Mouse (Mus musculus): ENCODE data around the gene Ucma. TPM values are rescaled to one million over a fixed set of nuclear protein-coding genes. Genes with fewer than 3 reads are reported as not detected.

Gene Ucma
- polyA plus RNA-seq, 1 experiment from 2014 or later: not detected

GRCm38 (mm10) chr2:4994436-4994835 lies 18.5 kb downstream of the Ucma start:
- no peaks in the 10 kb centered on the region for H3K4me1 ChIP-seq (replicated peaks; ENCODE audit: control insufficient read depth, insufficient read depth)
- no peak overlapping the region for H3K27ac ChIP-seq (replicated peaks)
- ATAC-seq (ENCODE audit: low FRiP score, low TSS enrichment) (no peak), DNase-seq (ENCODE audit: low spot score) (no peak)
- no peaks in the 10 kb centered on the region for H3K27me3 ChIP-seq (ENCODE audit: control insufficient read depth, insufficient read depth, low read length)
- H3K9me3 ChIP-seq (ENCODE audit: control insufficient read depth, low read length): no peaks in the 10 kb centered on the region
- H3K36me3 ChIP-seq (ENCODE audit: control insufficient read depth, insufficient read depth, low read length): 0 out of 2 replicates have a peak, but pooled peaks cover 5% of the 10 kb centered on the region
- no peak overlapping the region for H3K9ac ChIP-seq (ENCODE audit: low read length)
- WGBS: 89% methylated on average over 4 of the region's 4 CpGs
- H3K4me2 ChIP-seq (replicated peaks; ENCODE audit: low read depth): no peak overlapping the region
- TF ChIP-seq EP300 (optimal IDR thresholded peaks at IDR 0.05) (no peak), CTCF (IDR thresholded peaks at IDR 0.05; ENCODE audit: low read depth) (no peak)
- no peak overlapping the region for H3K4me3 ChIP-seq (ENCODE audit: low read depth, low read length)

DNA sequence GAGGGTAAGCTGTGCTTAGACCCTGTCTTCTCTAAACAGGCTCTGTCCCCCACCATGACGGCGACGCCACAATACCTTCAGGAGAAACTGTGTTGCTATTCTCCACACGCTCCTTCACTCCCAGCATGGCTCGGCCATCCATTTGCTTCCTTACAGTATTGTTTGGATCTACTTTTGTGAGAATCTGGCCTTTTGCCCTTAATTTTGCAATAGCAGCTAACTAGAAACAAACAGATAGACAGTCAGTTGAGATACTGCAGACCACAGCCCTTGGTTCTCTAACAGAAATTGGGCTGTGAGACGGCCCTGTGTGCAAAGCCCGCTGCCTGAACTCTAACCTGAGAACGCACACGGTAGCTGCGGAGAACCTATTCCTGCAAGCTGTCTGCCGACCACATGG lies 19.7 kb downstream of the Ucma start:
- Histone ChIP-seq H3K4me1 (replicated peaks; ENCODE audit: control insufficient read depth, insufficient read depth) (no peaks in the 10 kb centered on the region), H3K9ac (ENCODE audit: low read length) (no peak overlapping the region), H3K36me3 (ENCODE audit: control insufficient read depth, insufficient read depth, low read length) (0 out of 2 replicates have a peak, but pooled peaks cover 5% of the 10 kb centered on the region), H3K4me2 (replicated peaks; ENCODE audit: low read depth) (no peak overlapping the region), H3K27me3 (ENCODE audit: control insufficient read depth, insufficient read depth, low read length) (no peaks in the 10 kb centered on the region), H3K4me3 (ENCODE audit: low read depth, low read length) (no peak overlapping the region), H3K27ac (replicated peaks) (no peak overlapping the region), H3K9me3 (ENCODE audit: control insufficient read depth, low read length) (no peaks in the 10 kb centered on the region)
- no peak for TF ChIP-seq EP300 (optimal IDR thresholded peaks at IDR 0.05)
- TF ChIP-seq CTCF (IDR thresholded peaks at IDR 0.05; ENCODE audit: low read depth): no peak
- ATAC-seq (ENCODE audit: low FRiP score, low TSS enrichment) (no peak), DNase-seq (ENCODE audit: low spot score) (no peak)
- WGBS: 81% methylated on average over 11 of the region's 11 CpGs

DNA sequence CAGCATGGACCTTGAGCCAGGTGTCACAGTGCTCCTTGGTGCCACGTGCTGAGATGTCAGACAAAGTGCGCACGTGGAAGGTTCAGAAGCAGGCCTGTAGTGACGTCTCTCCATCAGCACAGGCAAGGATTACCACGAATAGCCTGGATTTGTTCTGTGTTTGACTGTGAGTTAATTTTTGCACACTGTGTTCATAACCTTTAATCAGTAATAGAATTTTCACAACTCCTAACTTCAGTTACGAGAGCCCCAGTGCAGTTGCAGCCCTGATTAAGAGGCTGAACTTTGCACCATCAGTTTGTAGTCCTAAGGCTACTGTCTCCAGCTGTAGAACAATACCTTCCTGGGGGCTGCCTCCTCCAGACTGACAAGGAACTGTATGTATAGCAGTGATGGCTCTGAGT lies 20.5 kb downstream of the Ucma start:
- no peaks in the 10 kb centered on the region for H3K27me3 ChIP-seq (ENCODE audit: control insufficient read depth, insufficient read depth, low read length)
- no peaks in the 10 kb centered on the region for H3K9me3 ChIP-seq (ENCODE audit: control insufficient read depth, low read length)
- 0 out of 2 replicates have a peak, but pooled peaks cover 5% of the 10 kb centered on the region for H3K36me3 ChIP-seq (ENCODE audit: control insufficient read depth, insufficient read depth, low read length)
- WGBS: 71% methylated on average over 6 of the region's 6 CpGs
- ATAC-seq (ENCODE audit: low FRiP score, low TSS enrichment) (0 out of 2 replicates have a peak, but pooled peaks have one; percentile 43), DNase-seq (ENCODE audit: low spot score) (no peak)
- H3K4me1 ChIP-seq (replicated peaks; ENCODE audit: control insufficient read depth, insufficient read depth): no peaks in the 10 kb centered on the region
- no peak overlapping the region for H3K4me2 ChIP-seq (replicated peaks; ENCODE audit: low read depth)
- TF ChIP-seq EP300 (optimal IDR thresholded peaks at IDR 0.05): no peak
- TF ChIP-seq CTCF (IDR thresholded peaks at IDR 0.05; ENCODE audit: low read depth): no peak
- no peak overlapping the region for H3K9ac ChIP-seq (ENCODE audit: low read length)
- no peak overlapping the region for H3K4me3 ChIP-seq (ENCODE audit: low read depth, low read length)
- H3K27ac ChIP-seq (replicated peaks): no peak overlapping the region

GRCm38 (mm10) chr2:4998905-4999304 lies 23.0 kb downstream of the Ucma start:
- no peak overlapping the region for H3K9ac ChIP-seq (ENCODE audit: low read length)
- TF ChIP-seq EP300 (optimal IDR thresholded peaks at IDR 0.05) (no peak), CTCF (IDR thresholded peaks at IDR 0.05; ENCODE audit: low read depth) (peak; percentile 69)
- DNase-seq (ENCODE audit: low spot score) (no peak), ATAC-seq (ENCODE audit: low FRiP score, low TSS enrichment) (no peak)
- 0 out of 2 replicates have a peak, but pooled peaks cover 3% of the 10 kb centered on the region for H3K36me3 ChIP-seq (ENCODE audit: control insufficient read depth, insufficient read depth, low read length)
- no peaks in the 10 kb centered on the region for H3K27me3 ChIP-seq (ENCODE audit: control insufficient read depth, insufficient read depth, low read length)
- WGBS: 73% methylated on average over 3 of the region's 3 CpGs
- H3K27ac ChIP-seq (replicated peaks): no peak overlapping the region
- no peaks in the 10 kb centered on the region for H3K9me3 ChIP-seq (ENCODE audit: control insufficient read depth, low read length)
- H3K4me2 ChIP-seq (replicated peaks; ENCODE audit: low read depth): no peak overlapping the region
- H3K4me3 ChIP-seq (ENCODE audit: low read depth, low read length): no peak overlapping the region
- no peaks in the 10 kb centered on the region for H3K4me1 ChIP-seq (replicated peaks; ENCODE audit: control insufficient read depth, insufficient read depth)

- H3K27ac ChIP-seq (replicated peaks): no peak overlapping the region
These were observed 25.3 kb downstream of the Ucma start for GRCm38 (mm10) chr2:5001266-5001665.

DNA sequence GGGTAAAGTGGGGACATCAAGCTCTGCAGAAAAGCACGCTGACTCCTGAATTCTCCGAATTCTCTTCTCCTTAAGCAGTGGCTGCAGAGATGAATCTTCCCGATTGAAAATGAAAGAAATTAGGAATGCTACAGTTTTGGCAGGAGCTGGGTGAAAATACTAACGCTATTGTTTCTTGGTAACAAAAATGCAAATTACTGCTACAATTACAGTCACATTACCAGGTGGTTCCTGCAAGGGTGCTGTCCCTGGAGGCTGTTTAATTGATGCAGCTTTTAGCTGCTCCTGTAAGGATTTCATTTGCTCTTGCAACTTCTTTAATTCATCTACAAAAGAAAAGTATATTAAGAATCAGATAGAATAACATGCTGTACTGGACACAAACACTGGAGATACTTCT lies 31.2 kb downstream of the Ucma start:
- no peaks in the 10 kb centered on the region for H3K27me3 ChIP-seq (ENCODE audit: control insufficient read depth, insufficient read depth, low read length)
- H3K9me3 ChIP-seq (ENCODE audit: control insufficient read depth, low read length): no peaks in the 10 kb centered on the region
- H3K4me3 ChIP-seq (ENCODE audit: low read depth, low read length): no peak overlapping the region
- no peaks in the 10 kb centered on the region for H3K4me1 ChIP-seq (replicated peaks; ENCODE audit: control insufficient read depth, insufficient read depth)
- H3K4me2 ChIP-seq (replicated peaks; ENCODE audit: low read depth): no peak overlapping the region
- TF ChIP-seq CTCF (IDR thresholded peaks at IDR 0.05; ENCODE audit: low read depth): no peak
- no peak for DNase-seq (ENCODE audit: low spot score)
- H3K9ac ChIP-seq (ENCODE audit: low read length): no peak overlapping the region
- H3K27ac ChIP-seq (replicated peaks): no peak overlapping the region
- no peak for ATAC-seq (ENCODE audit: low FRiP score, low TSS enrichment)
- whole genome bisulfite sequencing: 90% methylated on average over 4 of the region's 4 CpGs
- 0 out of 2 replicates have a peak, but pooled peaks cover 3% of the 10 kb centered on the region for H3K36me3 ChIP-seq (ENCODE audit: control insufficient read depth, insufficient read depth, low read length)

More at GRCm38 (mm10) chr2:5001266-5001665, 25.3 kb downstream of the Ucma start:
- 0 out of 2 replicates have a peak, but pooled peaks cover 3% of the 10 kb centered on the region for H3K36me3 ChIP-seq (ENCODE audit: control insufficient read depth, insufficient read depth, low read length)
- no peaks in the 10 kb centered on the region for H3K9me3 ChIP-seq (ENCODE audit: control insufficient read depth, low read length)
- DNase-seq (ENCODE audit: low spot score) (no peak), ATAC-seq (ENCODE audit: low FRiP score, low TSS enrichment) (no peak)
- H3K4me1 ChIP-seq (replicated peaks; ENCODE audit: control insufficient read depth, insufficient read depth): no peaks in the 10 kb centered on the region
- no peaks in the 10 kb centered on the region for H3K27me3 ChIP-seq (ENCODE audit: control insufficient read depth, insufficient read depth, low read length)
- 87% methylated on average over 6 of the region's 6 CpGs for WGBS
- no peak overlapping the region for H3K9ac ChIP-seq (ENCODE audit: low read length)
- no peak overlapping the region for H3K4me2 ChIP-seq (replicated peaks; ENCODE audit: low read depth)
- no peak overlapping the region for H3K4me3 ChIP-seq (ENCODE audit: low read depth, low read length)
- TF ChIP-seq CTCF (IDR thresholded peaks at IDR 0.05; ENCODE audit: low read depth) (no peak), EP300 (optimal IDR thresholded peaks at IDR 0.05) (no peak)
